Mouse (Mus musculus) heart, embryonic 11.5 days (tissue): ENCODE data around the gene Auts2. TPM values are rescaled to one million over a fixed set of nuclear protein-coding genes. Genes with fewer than 3 reads are reported as not detected.

ENCODE experiments used
- ATAC-seq: fragments of 200-750 bp; cut with Nextera tagmentation; replicated peaks from 2 replicates; pipeline ENCODE4 v1.8.0; 2017; ENCODE audit warnings: moderate library complexity; ENCODE audit not compliant: insufficient number of reproducible peaks, low FRiP score, low TSS enrichment
- H3K27ac ChIP-seq: fragments of 300-500 bp; sonication (generic); 2 replicates; pipeline ENCODE4 v1.5.1; 2014; ENCODE audit warnings: mild to moderate bottlenecking, low read depth, low read length
- H3K27me3 ChIP-seq: fragments of 300-500 bp; sonication (generic); 2 replicates; pipeline ENCODE4 v1.6.1; 2014; ENCODE audit warnings: mild to moderate bottlenecking, low read length, mixed read lengths; ENCODE audit not compliant: control insufficient read depth, insufficient read depth
- H3K36me3 ChIP-seq: fragments of 300-500 bp; sonication (generic); 2 replicates; pipeline ENCODE4 v1.6.1; 2014; ENCODE audit warnings: mild to moderate bottlenecking, low read length, moderate library complexity, mixed read lengths; ENCODE audit not compliant: control insufficient read depth, insufficient read depth
- H3K4me1 ChIP-seq: fragments of 300-500 bp; sonication (generic); 2 replicates; pipeline ENCODE4 v1.6.1; 2014; ENCODE audit warnings: low read length; ENCODE audit not compliant: control insufficient read depth, insufficient read depth
- H3K4me2 ChIP-seq: fragments of 300-500 bp; sonication (generic); 2 replicates; pipeline ENCODE4 v1.6.1; 2014; ENCODE audit warnings: mild to moderate bottlenecking, moderate library complexity
- H3K4me3 ChIP-seq: fragments of 300-500 bp; sonication (generic); 2 replicates; pipeline ENCODE4 v1.5.1; 2014; ENCODE audit warnings: low read depth, low read length
- H3K9ac ChIP-seq: fragments of 300-500 bp; sonication (generic); 2 replicates; pipeline ENCODE4 v1.6.1; 2014; ENCODE audit warnings: mild to moderate bottlenecking, low read depth, low read length, moderate library complexity
- H3K9me3 ChIP-seq: fragments of 300-500 bp; sonication (generic); replicated peaks from 2 replicates; pipeline ENCODE4 v1.6.1; 2016; ENCODE audit warnings: low read length; ENCODE audit not compliant: control insufficient read depth
- WGBS: fragments of 180-500 bp; shearing (Covaris S2); extraction: QIAGEN DNeasy Blood & Tissue Kit; methylation state at CpG from one replicate; pipeline ENCODE4 v1.1.7; 2014; ENCODE audit not compliant: insufficient replicate concordance; 5-methylcytosine and 5-hydroxymethylcytosine counted together
- polyA plus RNA-seq: library from polyadenylated mRNA; unstranded; fragments of >200 nt; fragmentation: Nextera tagmentation; extraction: Ambion mirVana; gene quantifications from 2 replicates; pipeline ENCODE4 v1.2.1, GENCODE M21; 2014

Gene Auts2
- polyA plus RNA-seq, 1 experiment from 2014 or later, result 19.8 TPM

DNA sequence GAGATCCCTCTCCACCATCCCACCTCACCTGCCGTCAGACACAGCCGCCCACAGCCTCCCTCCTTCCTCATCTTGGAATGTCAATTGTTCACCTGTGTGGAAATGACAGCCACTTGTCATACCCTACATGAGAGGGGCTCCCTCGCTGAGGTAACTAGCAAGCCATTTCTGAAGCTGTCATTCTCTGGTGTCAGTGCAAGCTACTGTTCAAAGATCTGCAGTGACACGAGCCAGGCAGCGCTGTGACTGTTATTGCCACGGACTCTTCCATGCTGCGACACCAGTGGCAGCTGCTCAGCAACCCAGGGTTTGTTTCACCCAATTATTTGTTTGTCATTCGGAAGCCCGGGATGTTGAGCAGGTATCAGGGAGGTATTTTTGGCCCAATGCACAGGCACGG, 1030.5 kb downstream of the Auts2 start:
- no peaks in the 10 kb centered on the region for H3K36me3 ChIP-seq
- peaks cover 29% of the 10 kb centered on the region for H3K4me1 ChIP-seq
- H3K4me2 ChIP-seq, result no peak overlapping the region
- H3K27ac ChIP-seq, result no peak overlapping the region
- 0 out of 2 replicates have a peak, but pooled peaks cover 2% of the 10 kb centered on the region for H3K27me3 ChIP-seq
- 80% methylated on average over 10 of the region's 10 CpGs for WGBS
- H3K9me3 ChIP-seq, result 0 out of 2 replicates have a peak, but pooled peaks cover 2% of the 10 kb centered on the region
- no peak overlapping the region for H3K4me3 ChIP-seq
- no peak for ATAC-seq
- H3K9ac ChIP-seq, result no peak overlapping the region

GRCm38 (mm10) chr5:131510659-131511058, 1032.5 kb downstream of the Auts2 start:
- no peak for ATAC-seq
- Histone ChIP-seq H3K27me3 (0 out of 2 replicates have a peak, but pooled peaks cover 2% of the 10 kb centered on the region), H3K9me3 (0 out of 2 replicates have a peak, but pooled peaks cover 2% of the 10 kb centered on the region), H3K4me2 (no peak overlapping the region), H3K9ac (no peak overlapping the region), H3K4me1 (peaks cover 9% of the 10 kb centered on the region), H3K27ac (no peak overlapping the region), H3K36me3 (no peaks in the 10 kb centered on the region), H3K4me3 (no peak overlapping the region)
- 66% methylated on average over 5 of the region's 5 CpGs for WGBS

DNA sequence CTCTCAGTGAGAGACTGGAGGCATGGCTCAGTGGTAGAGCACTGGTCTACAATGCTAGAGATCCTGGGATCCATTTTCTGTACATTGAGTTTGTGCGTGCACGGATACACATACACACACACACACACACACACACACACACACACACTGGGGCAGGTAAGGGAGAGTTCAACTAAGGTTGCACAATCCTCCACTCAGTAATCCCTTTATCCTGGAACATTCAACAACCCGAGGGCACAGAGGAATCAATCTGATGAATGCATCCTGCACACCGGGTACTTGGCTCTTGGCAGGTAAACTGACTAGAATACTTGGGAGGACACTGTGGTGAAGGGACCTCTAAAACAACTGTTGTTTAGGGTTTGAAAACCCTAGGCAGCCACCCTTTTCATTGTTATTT, 1033.8 kb downstream of the Auts2 start:
- ATAC-seq, result no peak
- Histone ChIP-seq H3K4me3 (no peak overlapping the region), H3K4me1 (peaks cover 4% of the 10 kb centered on the region; the same call in 1 of the 2 replicates), H3K36me3 (no peaks in the 10 kb centered on the region), H3K27ac (no peak overlapping the region), H3K9ac (no peak overlapping the region), H3K4me2 (no peak overlapping the region), H3K27me3 (0 out of 2 replicates have a peak, but pooled peaks cover 2% of the 10 kb centered on the region), H3K9me3 (0 out of 2 replicates have a peak, but pooled peaks cover 2% of the 10 kb centered on the region)
- WGBS, result 82% methylated on average over 4 of the region's 4 CpGs

DNA sequence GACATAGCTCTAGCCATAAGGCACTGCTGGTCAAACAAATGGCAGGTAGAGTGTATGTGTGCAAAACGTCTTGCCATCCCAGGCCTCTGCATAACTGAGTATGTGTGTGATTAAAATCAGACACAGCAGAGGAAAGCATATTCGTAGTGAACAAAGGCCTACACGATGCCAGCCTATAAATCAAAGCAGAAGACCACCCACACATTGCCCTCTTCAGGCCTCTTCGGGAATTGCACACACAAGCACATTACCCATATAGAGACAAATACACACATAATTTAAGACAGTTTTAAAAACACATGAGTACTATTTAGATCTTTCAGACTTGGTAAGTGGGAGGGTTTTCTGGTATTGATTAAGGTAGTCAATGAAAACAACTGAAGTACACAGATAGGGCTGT, 1044.3 kb downstream of the Auts2 start:
- Histone ChIP-seq H3K4me3 (no peak overlapping the region), H3K27ac (no peak overlapping the region), H3K9me3 (no peaks in the 10 kb centered on the region), H3K36me3 (no peaks in the 10 kb centered on the region), H3K27me3 (no peaks in the 10 kb centered on the region), H3K4me1 (no peaks in the 10 kb centered on the region), H3K9ac (no peak overlapping the region), H3K4me2 (no peak overlapping the region)
- no peak for ATAC-seq
- 87% methylated on average over 4 of the region's 4 CpGs for WGBS

DNA sequence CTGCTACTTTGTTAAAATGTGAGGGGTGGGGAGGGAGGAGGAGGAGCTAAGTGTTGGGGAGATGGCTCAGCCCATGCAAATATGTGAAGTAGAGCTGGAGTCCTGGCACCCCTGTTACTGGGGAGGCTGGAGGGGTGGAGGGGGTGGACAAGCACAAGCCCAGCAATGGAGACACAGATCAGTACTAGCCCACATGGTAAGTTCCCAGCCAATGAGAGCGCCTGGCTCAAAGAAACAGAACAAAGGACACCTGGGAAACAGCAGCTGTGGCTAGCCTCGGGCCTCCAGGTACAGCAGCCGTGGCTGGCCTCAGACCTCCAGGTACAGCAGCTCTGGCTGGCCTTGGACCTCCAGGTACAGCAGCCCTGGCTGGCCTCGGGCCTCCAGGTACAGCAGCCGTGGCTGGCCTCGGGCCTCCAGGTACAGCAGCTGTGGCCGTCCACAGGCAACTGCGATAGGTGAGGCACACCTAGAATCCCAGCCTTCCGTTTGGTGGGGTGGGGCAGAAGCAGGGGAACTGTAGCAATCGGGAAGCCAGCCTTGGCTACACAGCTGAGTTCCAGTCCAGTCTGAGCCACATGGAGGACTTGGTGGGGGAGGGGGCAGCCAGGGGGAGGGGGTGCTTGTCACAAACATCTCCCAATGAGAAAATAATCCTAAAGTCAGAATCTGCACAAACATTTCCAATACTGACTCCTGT, 1046.5 kb downstream of the Auts2 start:
- ATAC-seq, result no peak
- no peak overlapping the region for H3K4me2 ChIP-seq
- H3K27ac ChIP-seq, result no peak overlapping the region
- H3K4me1 ChIP-seq, result peaks cover 3% of the 10 kb centered on the region; the same call in 1 of the 2 replicates
- H3K27me3 ChIP-seq, result no peaks in the 10 kb centered on the region
- no peak overlapping the region for H3K4me3 ChIP-seq
- no peak overlapping the region for H3K9ac ChIP-seq
- H3K9me3 ChIP-seq, result no peaks in the 10 kb centered on the region
- no peaks in the 10 kb centered on the region for H3K36me3 ChIP-seq
- 90% methylated on average over 10 of the region's 10 CpGs for WGBS

DNA sequence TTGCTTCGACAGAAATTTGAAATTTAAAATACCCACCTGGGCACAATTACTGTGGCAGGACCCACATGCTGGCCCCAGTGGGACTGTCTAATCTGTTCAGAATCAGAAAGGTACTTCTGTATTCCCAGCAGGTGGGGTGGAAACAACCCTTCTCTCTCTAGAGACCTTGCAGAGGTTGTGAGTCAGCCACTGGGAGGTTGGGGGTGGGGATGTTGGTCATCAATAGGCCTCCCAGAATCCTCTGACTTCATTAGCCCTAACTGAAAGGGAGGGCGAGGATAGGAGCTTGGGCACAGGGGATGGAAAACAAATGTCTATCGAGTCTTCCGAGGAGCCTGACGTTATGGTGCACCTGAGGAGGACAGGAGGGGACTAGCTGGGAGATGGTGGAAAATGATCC, 1048.6 kb downstream of the Auts2 start:
- no peak overlapping the region for H3K4me3 ChIP-seq
- H3K27ac ChIP-seq, result no peak overlapping the region
- H3K9ac ChIP-seq, result no peak overlapping the region
- no peak overlapping the region for H3K4me2 ChIP-seq
- no peak for ATAC-seq
- no peaks in the 10 kb centered on the region for H3K36me3 ChIP-seq
- no peaks in the 10 kb centered on the region for H3K9me3 ChIP-seq
- H3K4me1 ChIP-seq, result peaks cover 3% of the 10 kb centered on the region; the same call in 1 of the 2 replicates
- H3K27me3 ChIP-seq, result no peaks in the 10 kb centered on the region
- WGBS, result 77% methylated on average over 5 of the region's 5 CpGs

DNA sequence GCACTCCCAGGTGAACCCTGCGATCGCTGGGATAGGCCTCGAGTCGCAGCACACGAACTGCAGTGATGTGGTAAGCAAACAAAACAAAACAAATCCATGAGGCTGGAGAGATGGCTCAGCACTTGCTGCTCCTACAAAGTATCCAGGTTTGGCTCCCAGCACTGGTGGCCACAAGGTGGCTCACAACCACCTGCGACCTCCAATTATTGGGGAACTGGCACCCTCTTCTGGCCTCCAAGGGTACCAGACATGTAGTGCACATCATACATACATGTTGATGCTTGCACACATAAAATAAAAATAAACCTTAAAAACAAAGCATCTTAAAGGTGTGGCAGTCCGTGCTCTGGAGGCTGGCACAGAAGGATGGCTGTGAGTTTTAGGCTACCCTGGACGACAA, 1050.6 kb downstream of the Auts2 start:
- Histone ChIP-seq H3K27ac (no peak overlapping the region), H3K27me3 (no peaks in the 10 kb centered on the region), H3K9me3 (no peaks in the 10 kb centered on the region), H3K4me2 (no peak overlapping the region), H3K9ac (no peak overlapping the region), H3K36me3 (no peaks in the 10 kb centered on the region), H3K4me3 (no peak overlapping the region), H3K4me1 (peaks cover 3% of the 10 kb centered on the region; the same call in 1 of the 2 replicates)
- WGBS, result 74% methylated on average over 8 of the region's 8 CpGs
- ATAC-seq, result no peak

DNA sequence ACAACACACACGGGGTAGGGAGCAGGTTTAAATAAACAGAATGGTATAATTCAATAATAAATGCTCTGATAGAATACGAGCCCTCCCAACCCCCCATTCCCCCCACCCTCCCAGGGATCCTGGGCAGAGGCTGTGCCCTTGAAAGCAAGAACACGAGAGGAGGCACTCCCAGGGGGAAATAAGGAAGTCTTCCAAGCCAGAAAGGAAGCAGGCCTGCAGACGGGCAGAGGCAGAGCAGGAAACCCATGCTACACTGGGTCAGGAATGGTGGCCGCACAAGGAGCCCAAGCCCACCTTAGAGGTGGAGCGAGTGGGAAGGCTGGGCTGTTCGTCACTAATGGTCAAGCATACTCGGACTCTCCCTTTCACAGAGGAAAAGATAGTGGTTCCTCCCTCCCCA, 1051.3 kb downstream of the Auts2 start:
- Histone ChIP-seq H3K9ac (no peak overlapping the region), H3K4me3 (no peak overlapping the region), H3K36me3 (no peaks in the 10 kb centered on the region), H3K9me3 (no peaks in the 10 kb centered on the region), H3K27ac (no peak overlapping the region), H3K27me3 (no peaks in the 10 kb centered on the region), H3K4me1 (peaks cover 4% of the 10 kb centered on the region; the same call in 1 of the 2 replicates), H3K4me2 (no peak overlapping the region)
- ATAC-seq, result no peak
- WGBS, result 61% methylated on average over 8 of the region's 8 CpGs

- peaks cover 8% of the 10 kb centered on the region; the same call in 1 of the 2 replicates for H3K4me1 ChIP-seq
- no peak overlapping the region for H3K4me2 ChIP-seq
- H3K9ac ChIP-seq, result no peak overlapping the region
- no peak overlapping the region for H3K4me3 ChIP-seq
- no peak overlapping the region for H3K27ac ChIP-seq
- no peaks in the 10 kb centered on the region for H3K36me3 ChIP-seq
- H3K27me3 ChIP-seq, result no peaks in the 10 kb centered on the region
- no peak for ATAC-seq
- 83% methylated on average over 2 of the region's 2 CpGs for WGBS
- no peaks in the 10 kb centered on the region for H3K9me3 ChIP-seq
Observed at GRCm38 (mm10) chr5:131490811-131491210, 1052.3 kb downstream of the Auts2 start.
